Mouse (Mus musculus) testis, adult 2 months (tissue): ENCODE results near the gene 4930442H23Rik.

Source experiments
- CTCF ChIP-seq: fragments of 200-500 bp; IDR thresholded peaks from 2 replicates; pipeline ENCODE4 v1.5.1; 2012; ENCODE audit warnings: low read depth, mild to moderate bottlenecking, inconsistent platforms, low read length, moderate library complexity; ENCODE audit not compliant: control insufficient read depth, insufficient read depth, insufficient replicate concordance
- POLR2A ChIP-seq: fragments of 200-500 bp; IDR thresholded peaks from 2 replicates; pipeline ENCODE4 v1.6.1; 2012; ENCODE audit warnings: low read depth, mild to moderate bottlenecking, inconsistent platforms, low read length, moderate library complexity; ENCODE audit not compliant: control insufficient read depth

DNA sequence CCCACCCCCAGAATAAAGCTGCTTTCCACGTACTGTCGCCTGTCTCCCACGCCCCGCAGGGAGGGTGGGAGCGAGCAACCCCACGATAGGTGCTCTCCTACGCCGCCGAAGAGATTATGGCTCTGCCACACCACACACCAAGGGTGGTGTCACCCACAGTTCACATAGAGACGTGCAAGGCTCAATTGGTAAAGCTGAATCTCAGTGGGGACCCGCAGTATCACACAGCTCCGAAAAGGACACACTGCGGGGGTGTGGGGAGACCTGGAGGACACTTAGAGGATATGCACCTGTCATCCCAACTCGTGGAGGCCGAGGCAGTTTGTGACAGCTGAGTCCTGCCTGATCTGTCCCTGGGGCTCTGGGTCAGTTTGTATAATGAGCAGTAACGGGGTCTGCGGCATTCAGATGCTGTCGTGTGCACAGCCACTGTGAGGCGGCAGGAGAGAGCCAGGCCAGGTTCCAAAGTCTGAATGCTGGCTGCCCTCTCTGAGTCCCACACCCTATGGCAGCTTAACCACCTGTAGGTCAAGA, 9.4 kb upstream of the 4930442H23Rik start:
- TF ChIP-seq POLR2A (no peak), CTCF (no peak)
